Mouse (Mus musculus) cerebellum, adult 2 months (tissue): ENCODE results near the gene Phf7.

Source experiments
- CTCF ChIP-seq: fragments of 200-500 bp; IDR thresholded peaks from 2 replicates; pipeline ENCODE4 v1.5.1; 2011; ENCODE audit warnings: low read depth, mild to moderate bottlenecking, control low read depth, low read length, moderate library complexity, borderline replicate concordance; ENCODE audit not compliant: insufficient read depth
- POLR2A ChIP-seq: fragments of 200-500 bp; IDR thresholded peaks from 2 replicates; pipeline ENCODE4 v1.6.1; 2011; ENCODE audit warnings: low read length, control low read depth, borderline replicate concordance; ENCODE audit not compliant: insufficient read depth

GRCm38 (mm10) chr14:31194441-31194840 is 56.7 kb downstream of the Phf7 start:
- no peak for TF ChIP-seq CTCF
- TF ChIP-seq POLR2A: no peak
